Mouse (Mus musculus): ENCODE results near the gene Adam1b. TPM values are rescaled to one million over a fixed set of nuclear protein-coding genes. Genes with fewer than 3 reads are reported as not detected.

The Adam1b gene
- polyA plus RNA-seq, 1 experiment from 2014 or later: 0.08 TPM

GRCm38 (mm10) chr5:121453743-121454502 is 49.3 kb downstream of the Adam1b start:
- H3K4me1 ChIP-seq: peaks cover 36% of the 10 kb centered on the region
- H3K27ac ChIP-seq: peak overlapping the region; percentile 95
- H3K9ac ChIP-seq: no peak overlapping the region
- H3K36me3 ChIP-seq: peaks cover 13% of the 10 kb centered on the region
- peak overlapping the region; percentile 85; the same call in 1 of the 2 replicates for H3K4me2 ChIP-seq
- no peaks in the 10 kb centered on the region for H3K27me3 ChIP-seq
- no peaks in the 10 kb centered on the region for H3K9me3 ChIP-seq
- 72% methylated on average over 13 of the region's 13 CpGs for WGBS
- peak overlapping the region; percentile 99; the same call in 1 of the 2 replicates for H3K4me3 ChIP-seq
- no peak for ATAC-seq (ENCODE audit: insufficient number of reproducible peaks, low FRiP score, low TSS enrichment, low read depth)

- H3K27me3 ChIP-seq: no peaks in the 10 kb centered on the region
- H3K9ac ChIP-seq: peak overlapping the region; percentile 96
- H3K36me3 ChIP-seq: peaks cover 23% of the 10 kb centered on the region
- H3K27ac ChIP-seq: peak overlapping the region; percentile 95
- peaks cover 36% of the 10 kb centered on the region for H3K4me1 ChIP-seq
- WGBS: 3% methylated on average over 9 of the region's 9 CpGs
- ATAC-seq (ENCODE audit: insufficient number of reproducible peaks, low FRiP score, low TSS enrichment, low read depth): peak; percentile 1; the same call in 1 of the 2 replicates
- H3K9me3 ChIP-seq: no peaks in the 10 kb centered on the region
- peak overlapping the region; percentile 99 for H3K4me3 ChIP-seq
- peak overlapping the region; percentile 85 for H3K4me2 ChIP-seq
Observed at GRCm38 (mm10) chr5:121452906-121453305, 50.3 kb downstream of the Adam1b start.

GRCm38 (mm10) chr5:121452026-121452869 is 51.0 kb downstream of the Adam1b start, which contains the start of gene Erp29:
Erp29 (minus strand) TSS chr5:121452506.
- H3K4me1 ChIP-seq: peaks cover 36% of the 10 kb centered on the region
- H3K9ac ChIP-seq: peak within 1 kb of the TSS; percentile 96
- no peaks in the 10 kb centered on the region for H3K27me3 ChIP-seq
- peak within 1 kb of the TSS; percentile 95 for H3K27ac ChIP-seq
- H3K4me2 ChIP-seq: peak within 1 kb of the TSS; percentile 85
- under 1% methylated on average over 78 of the region's 97 CpGs for WGBS
- H3K9me3 ChIP-seq: no peaks in the 10 kb centered on the region
- peak within 1 kb of the TSS; percentile 99 for H3K4me3 ChIP-seq
- ATAC-seq (ENCODE audit: insufficient number of reproducible peaks, low FRiP score, low TSS enrichment, low read depth): peak; percentile 91
- peaks cover 29% of the 10 kb centered on the region for H3K36me3 ChIP-seq

GRCm38 (mm10) chr5:121451644-121452025 is 51.6 kb downstream of the Adam1b start, which contains the start of gene Tmem116:
Tmem116 (plus strand) TSS chr5:121451893.
- WGBS: under 1% methylated on average over 17 of the region's 17 CpGs
- H3K27ac ChIP-seq: peak within 1 kb of the TSS; percentile 95

GRCm38 (mm10) chr5:121451203-121451602 is 52.0 kb downstream of the Adam1b start:
- H3K4me3 ChIP-seq: peak overlapping the region; percentile 99
- no peaks in the 10 kb centered on the region for H3K27me3 ChIP-seq
- H3K4me2 ChIP-seq: peak overlapping the region; percentile 85
- H3K9ac ChIP-seq: peak overlapping the region; percentile 91
- peaks cover 36% of the 10 kb centered on the region for H3K4me1 ChIP-seq
- peak overlapping the region; percentile 95; the same call in 1 of the 2 replicates for H3K27ac ChIP-seq
- WGBS: 22% methylated on average over 8 of the region's 8 CpGs
- H3K36me3 ChIP-seq: peaks cover 40% of the 10 kb centered on the region
- ATAC-seq (ENCODE audit: insufficient number of reproducible peaks, low FRiP score, low TSS enrichment, low read depth): no peak
- no peaks in the 10 kb centered on the region for H3K9me3 ChIP-seq

More at GRCm38 (mm10) chr5:121451644-121452025, 51.6 kb downstream of the Adam1b start, which contains the start of gene Tmem116:
- H3K4me1 ChIP-seq: peaks cover 36% of the 10 kb centered on the region
- H3K27me3 ChIP-seq: no peaks in the 10 kb centered on the region
- H3K4me2 ChIP-seq: peak within 1 kb of the TSS; percentile 85
- peaks cover 35% of the 10 kb centered on the region for H3K36me3 ChIP-seq
- H3K4me3 ChIP-seq: peak within 1 kb of the TSS; percentile 99
- ATAC-seq (ENCODE audit: insufficient number of reproducible peaks, low FRiP score, low TSS enrichment, low read depth): no peak
- H3K9ac ChIP-seq: peak within 1 kb of the TSS; percentile 96
- H3K9me3 ChIP-seq: no peaks in the 10 kb centered on the region

- H3K4me3 ChIP-seq: no peak overlapping the region
- no peak overlapping the region for H3K4me2 ChIP-seq
- 72% methylated on average over 9 of the region's 9 CpGs for whole genome bisulfite sequencing
- peaks cover 47% of the 10 kb centered on the region for H3K36me3 ChIP-seq
- no peaks in the 10 kb centered on the region for H3K9me3 ChIP-seq
- H3K9ac ChIP-seq: no peak overlapping the region
- no peak overlapping the region for H3K27ac ChIP-seq
- no peak for ATAC-seq (ENCODE audit: insufficient number of reproducible peaks, low FRiP score, low TSS enrichment, low read depth)
- H3K4me1 ChIP-seq: peaks cover 36% of the 10 kb centered on the region
- no peaks in the 10 kb centered on the region for H3K27me3 ChIP-seq
Observed at GRCm38 (mm10) chr5:121450476-121450875, 52.8 kb downstream of the Adam1b start.

Other genes with a start within 250 kb of the Adam1b start
- 74.4 and 75.9 TPM in 2 replicates for gene Trafd1, start 117.8 kb downstream of the Adam1b start, polyA plus RNA-seq (2015; fragmentation: Nextera tagmentation; extraction: Ambion mirVana)
- gene Naa25, start 105.5 kb downstream of the Adam1b start, polyA plus RNA-seq (2015; fragmentation: Nextera tagmentation; extraction: Ambion mirVana): 42.1 and 47.1 TPM in 2 replicates
- 1.4 and 4.6 TPM in 2 replicates for gene Tmem116, start 51.5 kb downstream of the Adam1b start, polyA plus RNA-seq (2015; fragmentation: Nextera tagmentation; extraction: Ambion mirVana)
- gene Erp29, start 50.9 kb downstream of the Adam1b start, polyA plus RNA-seq (2015; fragmentation: Nextera tagmentation; extraction: Ambion mirVana): 198 and 203 TPM in 2 replicates
- gene Adam1a, start 42.0 kb upstream of the Adam1b start, polyA plus RNA-seq (2015; fragmentation: Nextera tagmentation; extraction: Ambion mirVana): 1.5 TPM in 2 replicates
- not detected in 2 replicates for gene Gm42878, start 42.0 kb upstream of the Adam1b start, polyA plus RNA-seq (2015; fragmentation: Nextera tagmentation; extraction: Ambion mirVana)
- 47.9 and 56.1 TPM in 2 replicates for gene Mapkapk5, start 42.5 kb upstream of the Adam1b start, polyA plus RNA-seq (2015; fragmentation: Nextera tagmentation; extraction: Ambion mirVana)
- gene Aldh2, start 90.4 kb upstream of the Adam1b start, polyA plus RNA-seq (2015; fragmentation: Nextera tagmentation; extraction: Ambion mirVana): 249 and 251 TPM in 2 replicates
- 1.8 and 3.1 TPM in 2 replicates for gene Acad12, start 115.5 kb upstream of the Adam1b start, polyA plus RNA-seq (2015; fragmentation: Nextera tagmentation; extraction: Ambion mirVana)
- gene Acad10, start 157.1 kb upstream of the Adam1b start, polyA plus RNA-seq (2015; fragmentation: Nextera tagmentation; extraction: Ambion mirVana): 2.2 and 3.3 TPM in 2 replicates
- 43.9 and 46.4 TPM in 2 replicates for gene Brap, start 157.1 kb upstream of the Adam1b start, polyA plus RNA-seq (2015; fragmentation: Nextera tagmentation; extraction: Ambion mirVana)
- 48.5 and 49.4 TPM in 2 replicates for gene Atxn2, start 207.9 kb upstream of the Adam1b start, polyA plus RNA-seq (2015; fragmentation: Nextera tagmentation; extraction: Ambion mirVana)